Mouse (Mus musculus) MEL (cell line): ENCODE measurements around the gene Cnn2.

Source experiments
- CHD2 ChIP-seq: IDR thresholded peaks from 2 replicates; pipeline ENCODE4 v1.6.1; 2011; ENCODE audit warnings: low read length, improper control_type of control experiment
- CTCF ChIP-seq, 3 experiments: IDR thresholded peaks in 2 of 3; conservative IDR thresholded peaks in 1 of 3; 2 replicates each; pipeline ENCODE4 v1.5.1; 2011 to 2012; ENCODE audit warnings: low read length in 3 of 3, low read depth in 2 of 3, mild to moderate bottlenecking in 2 of 3, improper control_type of control experiment in 1 of 3, inconsistent platforms in 1 of 3, mixed read lengths in 1 of 3, moderate library complexity in 1 of 3; ENCODE audit not compliant: control insufficient read depth in 1 of 3, insufficient read depth in 1 of 3, poor library complexity in 1 of 3, severe bottlenecking in 1 of 3
- GABPA ChIP-seq: IDR thresholded peaks from 2 replicates; pipeline ENCODE4 v1.6.1; 2012; ENCODE audit warnings: low read depth, mild to moderate bottlenecking, inconsistent platforms, low read length, improper control_type of control experiment, moderate library complexity
- MAZ ChIP-seq: IDR thresholded peaks from 2 replicates; pipeline ENCODE4 v1.6.1; 2012; ENCODE audit warnings: low read depth, mild to moderate bottlenecking, inconsistent platforms, low read length, improper control_type of control experiment
- POLR2A ChIP-seq, 2 experiments: IDR thresholded peaks; 2 replicates each; pipeline ENCODE4 v1.6.1; 2011 to 2012; ENCODE audit warnings: low read length in 2 of 2, mild to moderate bottlenecking in 2 of 2, control low read depth in 1 of 2, improper control_type of control experiment in 1 of 2, low read depth in 1 of 2, moderate library complexity in 1 of 2; ENCODE audit not compliant: control insufficient read depth in 1 of 2, insufficient read depth in 1 of 2, poor library complexity in 1 of 2
- SIN3A ChIP-seq: IDR thresholded peaks from 2 replicates; pipeline ENCODE4 v1.6.1; 2012; ENCODE audit warnings: low read length, improper control_type of control experiment, inconsistent platforms
- TAL1 ChIP-seq: IDR thresholded peaks from 2 replicates; pipeline ENCODE4 v1.6.1; 2012; ENCODE audit warnings: mild to moderate bottlenecking, inconsistent platforms, low read length, moderate library complexity, mixed read lengths
- TCF12 ChIP-seq: IDR thresholded peaks from 2 replicates; pipeline ENCODE4 v1.6.1; 2014; ENCODE audit warnings: low read depth, mild to moderate bottlenecking, inconsistent platforms, low read length, improper control_type of control experiment, moderate library complexity
- USF2 ChIP-seq, 2 experiments: IDR thresholded peaks; 2 replicates each; pipeline ENCODE4 v1.6.1; 2011 to 2012; ENCODE audit warnings: improper control_type of control experiment in 2 of 2, low read length in 2 of 2, borderline replicate concordance in 1 of 2, inconsistent platforms in 1 of 2, low read depth in 1 of 2, mild to moderate bottlenecking in 1 of 2; ENCODE audit not compliant: insufficient read depth in 1 of 2
- ZC3H11A ChIP-seq: IDR thresholded peaks from 2 replicates; pipeline ENCODE4 v1.6.1; 2012; ENCODE audit warnings: low read depth, mild to moderate bottlenecking, inconsistent platforms, low read length, improper control_type of control experiment
- ZKSCAN1 ChIP-seq: IDR thresholded peaks from 2 replicates; pipeline ENCODE4 v1.6.1; 2012; ENCODE audit warnings: low read depth, mild to moderate bottlenecking, inconsistent platforms, low read length, improper control_type of control experiment, moderate library complexity
- ZNF384 ChIP-seq: IDR thresholded peaks from 2 replicates; pipeline ENCODE4 v1.6.1; 2012; ENCODE audit warnings: low read depth, mild to moderate bottlenecking, inconsistent platforms, low read length, improper control_type of control experiment

- TF ChIP-seq ZC3H11A (no peak), MAZ (no peak), ZNF384 (no peak), SIN3A (no peak), GABPA (no peak), TCF12 (no peak), POLR2A (IDR thresholded peaks at IDR 0.05; ENCODE audit: control insufficient read depth in 1 of 2, insufficient read depth in 1 of 2, low read depth in 1 of 2, low read length in 2 of 2, poor library complexity in 1 of 2) (no peak; a peak in 1 of 4 replicates), USF2 (IDR thresholded peaks at IDR 0.05; ENCODE audit: borderline replicate concordance in 1 of 2, insufficient read depth in 1 of 2, low read depth in 1 of 2, low read length in 2 of 2) (no peak), CTCF (IDR thresholded peaks at IDR 0.05 in 2 of 3, conservative IDR thresholded peaks at IDR 0.05 in 1 of 3; ENCODE audit: control insufficient read depth in 1 of 3, insufficient read depth in 1 of 3, low read depth in 2 of 3, low read length in 3 of 3, poor library complexity in 1 of 3, severe bottlenecking in 1 of 3) (no peak), TAL1 (no peak), CHD2 (no peak), ZKSCAN1 (no peak)
Measured at GRCm38 (mm10) chr10:79979401-79980155, 8.8 kb upstream of the Cnn2 start.
